Mouse (Mus musculus) lung, adult 2 months (tissue): ENCODE data around the gene Ccser2. TPM values are rescaled to one million over a fixed set of nuclear protein-coding genes. Genes with fewer than 3 reads are reported as not detected.

Experiments used
- DNase-seq: peaks from one replicate; pipeline ENCODE4 v3.0.0; 2022
- H3K4me1 ChIP-seq: fragments of 200-500 bp; 2 replicates; pipeline ENCODE4 v1.6.1; 2011; ENCODE audit warnings: low read length; ENCODE audit not compliant: control insufficient read depth, insufficient read depth
- H3K4me3 ChIP-seq: fragments of 200-500 bp; replicated peaks from 2 replicates; pipeline ENCODE3; 2011; ENCODE audit warnings: low read depth, mild to moderate bottlenecking, control low read depth, low read length; ENCODE audit errors: extremely low read depth
- CTCF ChIP-seq: fragments of 200-500 bp; IDR thresholded peaks from 2 replicates; pipeline ENCODE4 v1.5.1; 2011; ENCODE audit warnings: mild to moderate bottlenecking, low read length, control low read depth; ENCODE audit not compliant: insufficient read depth
- POLR2A ChIP-seq: fragments of 200-500 bp; IDR thresholded peaks from 2 replicates; pipeline ENCODE4 v1.6.1; 2011; ENCODE audit warnings: low read depth, mild to moderate bottlenecking, control low read depth, low read length, borderline replicate concordance; ENCODE audit errors: extremely low read depth
- WGBS: fragments of 180-500 bp; shearing (Covaris S2); methylation state at CpG from one replicate; pipeline ENCODE4 v1.1.7; 2018; 5-methylcytosine and 5-hydroxymethylcytosine counted together
- polyA plus RNA-seq: library from polyadenylated mRNA; depleted of rRNA; stranded (reverse); fragments of >200 nt; gene quantifications from 2 replicates; pipeline ENCODE4 v1.2.3, GENCODE M21; 2012

Gene Ccser2
- polyA plus RNA-seq, 1 experiment: 38.0 TPM

GRCm38 (mm10) chr14:36885680-36886079 is 82.9 kb downstream of the Ccser2 start:
- 84% methylated on average over 5 of the region's 5 CpGs for WGBS
- no peak for TF ChIP-seq CTCF
- no peak for TF ChIP-seq POLR2A
- no peaks in the 10 kb centered on the region; the same call in 1 of the 2 replicates for H3K4me1 ChIP-seq
- DNase-seq: no peak
- H3K4me3 ChIP-seq: no peak overlapping the region

GRCm38 (mm10) chr14:36885117-36885516 is 83.5 kb downstream of the Ccser2 start:
- no peak overlapping the region for H3K4me3 ChIP-seq
- WGBS: 69% methylated on average over 1 of the region's 1 CpGs
- DNase-seq: no peak
- TF ChIP-seq CTCF: no peak
- no peak for TF ChIP-seq POLR2A
- no peaks in the 10 kb centered on the region; the same call in 1 of the 2 replicates for H3K4me1 ChIP-seq

GRCm38 (mm10) chr14:36883576-36883975 is 85.0 kb downstream of the Ccser2 start:
- Histone ChIP-seq H3K4me3 (no peak overlapping the region), H3K4me1 (no peaks in the 10 kb centered on the region; the same call in 1 of the 2 replicates)
- WGBS: 39% methylated on average over 3 of the region's 3 CpGs
- TF ChIP-seq CTCF: no peak
- TF ChIP-seq POLR2A: no peak
- no peak for DNase-seq

GRCm38 (mm10) chr14:36870257-36870656 is 98.3 kb downstream of the Ccser2 start:
- WGBS: 76% methylated on average over 6 of the region's 6 CpGs
- H3K4me1 ChIP-seq: no peaks in the 10 kb centered on the region
- no peak for TF ChIP-seq CTCF
- no peak for TF ChIP-seq POLR2A
- DNase-seq: no peak
- no peak overlapping the region for H3K4me3 ChIP-seq

GRCm38 (mm10) chr14:36868769-36869362 is 99.7 kb downstream of the Ccser2 start:
- no peak for DNase-seq
- TF ChIP-seq POLR2A (no peak), CTCF (no peak)
- Histone ChIP-seq H3K4me1 (no peaks in the 10 kb centered on the region), H3K4me3 (no peak overlapping the region)
- WGBS: 52% methylated on average over 14 of the region's 14 CpGs

GRCm38 (mm10) chr14:36866966-36867700 is 101.4 kb downstream of the Ccser2 start:
- no peak for DNase-seq
- no peak overlapping the region for H3K4me3 ChIP-seq
- TF ChIP-seq POLR2A (no peak), CTCF (peak; percentile 46; the same call in 1 of the 2 replicates)
- 0 out of 2 replicates have a peak, but pooled peaks cover 2% of the 10 kb centered on the region for H3K4me1 ChIP-seq
- 16% methylated on average over 6 of the region's 6 CpGs for WGBS

GRCm38 (mm10) chr14:36863877-36864489 is 104.6 kb downstream of the Ccser2 start:
- DNase-seq: peak; percentile 90
- H3K4me3 ChIP-seq: peak overlapping the region; percentile 61
- 12% methylated on average over 15 of the region's 15 CpGs for WGBS
- 0 out of 2 replicates have a peak, but pooled peaks cover 2% of the 10 kb centered on the region for H3K4me1 ChIP-seq
- TF ChIP-seq CTCF: peak; percentile 94
- peak; percentile 7; the same call in 1 of the 2 replicates for TF ChIP-seq POLR2A

GRCm38 (mm10) chr14:36862387-36862786 is 106.2 kb downstream of the Ccser2 start:
- 20% methylated on average over 7 of the region's 7 CpGs for WGBS
- peak; percentile 39 for DNase-seq
- peak; percentile 70 for TF ChIP-seq CTCF
- no peak for TF ChIP-seq POLR2A
- Histone ChIP-seq H3K4me3 (no peak overlapping the region), H3K4me1 (0 out of 2 replicates have a peak, but pooled peaks cover 2% of the 10 kb centered on the region)

- DNase-seq: no peak
- no peak for TF ChIP-seq POLR2A
- TF ChIP-seq CTCF: no peak
- 53% methylated on average over 4 of the region's 4 CpGs for WGBS
- Histone ChIP-seq H3K4me1 (0 out of 2 replicates have a peak, but pooled peaks cover 2% of the 10 kb centered on the region), H3K4me3 (no peak overlapping the region)
These were observed 109.6 kb downstream of the Ccser2 start for GRCm38 (mm10) chr14:36858932-36859331.

GRCm38 (mm10) chr14:36852972-36853371 is 115.6 kb downstream of the Ccser2 start:
- H3K4me3 ChIP-seq: no peak overlapping the region
- no peak for DNase-seq
- TF ChIP-seq POLR2A (no peak), CTCF (no peak)
- 48% methylated on average over 4 of the region's 4 CpGs for WGBS
- H3K4me1 ChIP-seq: no peaks in the 10 kb centered on the region
